Mouse (Mus musculus): ENCODE results near the gene Cbx8.

DNA sequence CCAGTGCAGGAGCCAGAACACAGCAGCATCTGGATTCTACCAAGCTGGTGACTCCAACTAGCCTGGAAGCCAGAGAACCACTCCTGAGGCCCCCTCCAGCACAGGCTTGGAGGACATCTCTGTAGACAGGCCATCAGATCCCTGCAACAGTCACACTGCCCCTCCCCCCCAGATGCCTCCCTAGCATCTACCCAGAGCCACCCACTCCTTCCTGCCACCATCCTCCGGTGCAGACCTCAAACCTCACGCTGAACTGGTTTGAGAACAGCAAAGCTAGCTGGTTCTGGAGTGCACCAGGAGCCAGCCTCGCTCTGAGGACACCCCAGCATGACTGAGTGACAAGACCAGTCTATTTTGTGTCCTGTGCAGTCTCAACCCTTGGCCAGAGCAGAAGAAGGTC lies 48.0 kb downstream of the Cbx8 start:
- TF ChIP-seq POLR2A (IDR thresholded peaks at IDR 0.05; ENCODE audit: extremely low read depth, insufficient read depth, low read length) (no peak), CTCF (IDR thresholded peaks at IDR 0.05; ENCODE audit: extremely low read depth, insufficient read depth, low read length) (no peak)
